Mouse (Mus musculus) thymus, adult 18-20 months (tissue): ENCODE data around the gene Faap100.

Experiments used
- DNase-seq, 2 experiments: peaks; one replicate each; pipeline ENCODE4 v3.0.0; 2022; ENCODE audit warnings: mixed read lengths in 2 of 2

Faap100 gene

DNA sequence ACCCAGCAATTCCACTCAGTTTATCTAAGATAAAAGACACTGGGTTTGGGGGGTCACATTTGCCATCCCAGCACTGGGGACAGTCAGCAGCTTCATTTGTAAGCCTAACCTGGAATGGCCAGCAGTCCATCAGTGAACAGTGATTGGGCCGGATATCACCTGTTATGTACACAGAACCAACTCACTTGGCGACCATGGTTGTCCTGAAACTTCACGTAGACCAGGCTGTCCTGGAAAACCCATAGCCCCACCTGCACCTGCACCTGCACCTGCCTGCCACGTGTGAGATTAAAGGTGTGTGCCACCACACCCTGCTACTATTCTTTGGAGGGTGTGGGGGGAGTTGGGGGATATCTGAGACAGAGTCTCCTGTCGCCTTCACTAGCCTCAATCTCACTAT, 59.3 kb downstream of the Faap100 start:
- DNase-seq: no peak
